In the genomic region with DNA sequence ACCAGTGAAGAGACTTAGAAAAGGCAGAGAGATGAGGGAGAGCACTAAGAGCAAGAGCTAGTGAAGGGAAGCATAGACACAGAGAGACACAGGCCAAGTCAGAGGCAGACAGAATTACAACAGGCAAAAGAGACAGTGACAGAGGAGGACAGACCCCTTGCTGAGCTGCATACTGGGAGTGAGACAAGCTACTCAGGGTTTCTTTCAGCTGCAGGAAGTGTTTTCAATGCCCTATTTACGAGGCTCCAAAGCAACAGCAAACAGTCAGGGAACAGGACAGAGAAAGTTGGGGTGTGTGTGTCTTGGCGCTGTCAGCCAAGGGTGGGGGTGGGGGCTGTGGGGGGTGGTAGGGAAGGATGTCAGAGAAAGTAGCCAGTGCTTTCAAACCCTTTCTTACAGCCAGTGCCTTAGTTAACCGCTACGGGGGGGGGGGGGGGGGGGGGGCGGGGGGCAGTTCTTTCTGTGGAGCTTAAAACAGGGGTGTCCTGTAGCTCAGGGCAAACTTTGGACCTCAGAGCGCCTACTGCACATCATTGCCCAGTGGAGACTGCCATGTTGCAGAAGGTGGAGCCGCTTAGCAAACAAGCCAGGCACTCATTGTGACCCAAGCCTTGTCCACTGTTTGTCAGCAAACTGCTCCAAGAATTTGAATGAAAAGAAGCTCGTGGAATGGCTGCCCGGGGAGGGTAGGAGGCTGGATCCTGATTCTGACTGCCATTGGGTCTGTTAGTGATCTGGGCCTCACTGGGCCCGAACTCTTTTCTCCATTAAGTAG, we compare ENCODE assay signal across 8 mouse cellular contexts. TPM values are rescaled to one million over a fixed set of nuclear protein-coding genes. Genes with fewer than 3 reads are reported as not detected.
DNase-seq lines count a peak whose midpoint lies in the region; ATAC-seq lines count a peak whose summit lies in the region.

A gene (minus strand): TSS at position 107 of the 775 bp plus-strand sequence.

- peak within 1 kb of the TSS; percentile 18; the same call in 1 of the 2 replicates for H3K9ac ChIP-seq in hindbrain, embryonic 12.5 days
- H3K9ac ChIP-seq in liver, embryonic 16.5 days (ENCODE audit: low read depth, low read length), result no peak within 1 kb of the TSS

- no peaks in the 10 kb centered on the region for H3K36me3 ChIP-seq in megakaryocyte, embryonic 14.5 days (replicated peaks; ENCODE audit: low read length)
- no peaks in the 10 kb centered on the region for H3K36me3 ChIP-seq in hindbrain, embryonic 12.5 days
- H3K36me3 ChIP-seq in liver, embryonic 16.5 days (ENCODE audit: control insufficient read depth, insufficient read depth), result no peaks in the 10 kb centered on the region

- H3K4me2 ChIP-seq in hindbrain, embryonic 12.5 days (replicated peaks), result peak within 1 kb of the TSS; percentile 39
- peak within 1 kb of the TSS; percentile 4; the same call in 1 of the 2 replicates for H3K4me2 ChIP-seq in liver, embryonic 16.5 days (ENCODE audit: low read depth, low read length)

- peaks cover 50% of the 10 kb centered on the region for H3K27me3 ChIP-seq in megakaryocyte, embryonic 14.5 days (replicated peaks)
- no peaks in the 10 kb centered on the region for H3K27me3 ChIP-seq in hindbrain, embryonic 12.5 days
- H3K27me3 ChIP-seq in liver, embryonic 16.5 days (ENCODE audit: control insufficient read depth, insufficient read depth, low read depth, low read length), result no peaks in the 10 kb centered on the region

- WGBS in hindbrain, embryonic 12.5 days, result 23% methylated on average over 7 of the region's 10 CpGs
- WGBS in liver, embryonic 16.5 days (ENCODE audit: insufficient replicate concordance), result 42% methylated on average over 7 of the region's 10 CpGs

- no peaks in the 10 kb centered on the region for H3K9me3 ChIP-seq in megakaryocyte, embryonic 14.5 days
- H3K9me3 ChIP-seq in hindbrain, embryonic 12.5 days (replicated peaks), result no peaks in the 10 kb centered on the region
- H3K9me3 ChIP-seq in liver, embryonic 16.5 days (replicated peaks; ENCODE audit: control insufficient read depth, low read length), result no peaks in the 10 kb centered on the region

- peak within 1 kb of the TSS; percentile 48; the same call in 1 of the 2 replicates for H3K27ac ChIP-seq in hindbrain, embryonic 12.5 days
- H3K27ac ChIP-seq in liver, embryonic 16.5 days (ENCODE audit: low read length), result no peak within 1 kb of the TSS

- no peak for DNase-seq in adrenal gland, postnatal 10 days
- DNase-seq in adrenal gland, postnatal 25 days, result no peak
- no peak for DNase-seq in thymus, postnatal 4 days
- DNase-seq in thymus, adult 18-20 months, result no peak

- peaks cover 11% of the 10 kb centered on the region for H3K4me1 ChIP-seq in megakaryocyte, embryonic 14.5 days
- H3K4me1 ChIP-seq in hindbrain, embryonic 12.5 days, result peaks cover 15% of the 10 kb centered on the region
- H3K4me1 ChIP-seq in liver, embryonic 16.5 days (ENCODE audit: control insufficient read depth, low read depth, low read length), result no peaks in the 10 kb centered on the region

- no peak for ATAC-seq in megakaryocyte, adult 5-6 weeks (ENCODE audit: poor library complexity, severe bottlenecking)
- peak; percentile 66; the same call in 1 of the 2 replicates for ATAC-seq in hindbrain, embryonic 12.5 days (ENCODE audit: low FRiP score)
- ATAC-seq in liver, embryonic 16.5 days (ENCODE audit: low read depth), result no peak

- peak within 1 kb of the TSS; percentile 62 for H3K4me3 ChIP-seq in megakaryocyte, embryonic 14.5 days (replicated peaks)
- H3K4me3 ChIP-seq in hindbrain, embryonic 12.5 days, result 0 out of 2 replicates have a peak within 1 kb of the TSS, but pooled peaks have one; percentile 1
- H3K4me3 ChIP-seq in liver, embryonic 16.5 days (ENCODE audit: low read depth, low read length), result no peak within 1 kb of the TSS

RNA-seq across cellular contexts. Expression of the gene that starts here (rescaled TPM):
- 10 to 100 TPM; 10.8 to 25.3 TPM for total RNA-seq in adrenal gland, postnatal 10 days (2021)
- 3.3 and 3.4 TPM in 2 replicates for total RNA-seq in adrenal gland, postnatal 25 days (2021)
- polyA plus RNA-seq in megakaryocyte, embryonic 14.5 days (2012; ENCODE audit: insufficient read depth, low replicate concordance), result not detected in 2 replicates
- 0.02 TPM in 1 of 2 replicates, not detected in the other for total RNA-seq in megakaryocyte, adult 5-6 weeks (2015)
- total RNA-seq in megakaryocyte, adult 5-6 weeks (2017), result not detected in 2 replicates
- polyA plus RNA-seq in hindbrain, embryonic 12.5 days (2016; fragmentation: Nextera tagmentation; extraction: Ambion mirVana), result 1.4 and 2.2 TPM in 2 replicates
- not detected in 2 replicates for polyA plus RNA-seq in liver, embryonic 16.5 days (2015; fragmentation: Nextera tagmentation; extraction: Ambion mirVana)
